Mouse (Mus musculus) cortical plate, adult 2 months (tissue): Measurements from ENCODE around the gene Pi4k2a. TPM values are rescaled to one million over a fixed set of nuclear protein-coding genes. Genes with fewer than 3 reads are reported as not detected.

Experiments used
- H3K27ac ChIP-seq: fragments of 200-500 bp; 2 replicates; pipeline ENCODE4 v1.5.1; 2012; ENCODE audit warnings: low read length, control low read depth, inconsistent platforms; ENCODE audit not compliant: insufficient read depth
- H3K4me1 ChIP-seq: fragments of 200-500 bp; 2 replicates; pipeline ENCODE4 v1.6.1; 2011; ENCODE audit warnings: low read length; ENCODE audit not compliant: control insufficient read depth, insufficient read depth
- H3K4me3 ChIP-seq: fragments of 200-500 bp; 2 replicates; pipeline ENCODE4 v1.5.1; 2011; ENCODE audit warnings: mild to moderate bottlenecking, low read length, control low read depth; ENCODE audit not compliant: insufficient read depth
- CTCF ChIP-seq: fragments of 200-500 bp; IDR thresholded peaks from 2 replicates; pipeline ENCODE4 v1.5.1; 2011; ENCODE audit warnings: mild to moderate bottlenecking, control low read depth, low read length; ENCODE audit not compliant: insufficient read depth; ENCODE audit errors: extremely low read depth
- POLR2A ChIP-seq: fragments of 200-500 bp; IDR thresholded peaks from 2 replicates; pipeline ENCODE4 v1.6.1; 2011; ENCODE audit warnings: mild to moderate bottlenecking, low read length, control low read depth; ENCODE audit not compliant: insufficient read depth; ENCODE audit errors: extremely low read depth
- polyA plus RNA-seq: library from polyadenylated mRNA; depleted of rRNA; stranded (reverse); fragments of >200 nt; gene quantifications from 2 replicates; pipeline ENCODE4 v1.2.3, GENCODE M21; 2012

The Pi4k2a gene
- polyA plus RNA-seq, 1 experiment, result 57.0 TPM

DNA sequence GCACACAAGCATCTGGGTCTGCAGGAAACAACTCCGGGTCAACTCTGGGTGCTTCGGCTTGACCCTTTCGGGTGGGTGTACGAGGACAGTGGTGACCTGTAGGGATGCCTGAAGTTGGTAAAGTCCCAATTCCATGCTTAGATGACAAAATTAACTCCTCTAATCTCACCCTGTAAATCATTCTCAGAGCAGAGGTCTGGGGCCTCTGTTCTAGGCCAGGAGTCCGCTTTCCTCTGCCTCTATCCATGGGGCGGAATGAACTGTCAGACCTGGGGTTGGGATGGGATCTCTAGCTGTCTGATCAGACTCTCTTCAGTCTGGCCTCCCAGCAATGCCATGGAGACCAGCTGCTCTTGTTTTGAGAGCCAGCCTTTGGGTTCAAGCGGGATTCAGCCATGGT lies 28.8 kb upstream of the Pi4k2a start:
- Histone ChIP-seq H3K27ac (no peak overlapping the region), H3K4me3 (no peak overlapping the region), H3K4me1 (no peaks in the 10 kb centered on the region)
- TF ChIP-seq POLR2A (no peak), CTCF (no peak)

DNA sequence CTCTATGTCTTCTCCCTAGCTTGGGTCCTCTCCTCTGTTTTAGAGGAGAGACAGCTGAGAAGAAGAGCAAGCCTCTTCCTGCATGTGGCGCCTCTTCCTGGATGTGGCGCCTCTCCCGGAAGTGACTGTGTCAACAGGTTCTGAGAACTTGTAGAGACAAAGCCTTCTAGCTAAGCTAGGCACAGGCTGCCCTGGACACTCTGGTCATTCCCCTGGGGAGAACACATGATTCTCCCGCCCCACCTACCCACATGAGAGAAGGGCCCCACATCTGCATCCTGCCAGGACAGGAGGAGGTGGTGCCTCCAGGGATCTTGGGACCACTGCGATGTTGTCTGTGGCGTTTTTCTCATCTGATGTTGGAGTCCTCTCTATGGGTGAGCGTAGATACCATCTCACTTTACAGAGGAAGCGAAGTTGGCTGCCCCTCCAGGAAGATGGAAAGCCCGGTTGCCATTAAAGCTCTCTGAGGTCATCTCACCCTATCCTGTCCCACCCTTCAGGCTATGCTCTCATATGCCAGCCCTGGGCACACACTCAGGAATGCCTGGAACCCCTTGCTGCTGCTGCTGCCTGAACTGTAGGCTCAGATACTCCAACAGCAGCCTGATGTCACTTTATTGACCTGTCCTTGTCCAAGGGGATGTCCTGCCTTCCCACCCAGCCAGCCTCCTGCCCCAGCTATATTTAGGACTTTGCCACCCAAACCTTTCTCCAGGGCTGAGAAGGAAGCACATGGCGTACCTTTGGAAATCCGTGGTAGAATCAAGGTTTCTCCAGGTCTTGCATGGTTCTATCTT lies 21.6 kb upstream of the Pi4k2a start:
- Histone ChIP-seq H3K4me3 (no peak overlapping the region), H3K4me1 (no peaks in the 10 kb centered on the region), H3K27ac (no peak overlapping the region)
- TF ChIP-seq POLR2A (no peak), CTCF (no peak)

DNA sequence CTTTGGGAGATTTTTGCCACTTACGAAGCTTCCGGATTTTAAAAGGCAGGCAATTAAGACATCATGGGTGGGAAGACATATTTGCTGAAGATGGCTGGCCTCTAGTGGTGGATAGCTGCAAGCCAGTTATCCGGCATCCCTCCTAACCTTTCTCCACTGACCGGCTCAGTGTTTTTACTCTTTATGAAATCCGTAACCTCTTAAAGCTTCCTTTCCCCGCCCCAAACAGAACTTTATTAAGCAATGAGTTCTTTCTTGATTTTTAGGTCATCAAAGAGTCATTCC lies 21.1 kb upstream of the Pi4k2a start:
- Histone ChIP-seq H3K27ac (no peak overlapping the region), H3K4me1 (no peaks in the 10 kb centered on the region)
- TF ChIP-seq POLR2A, result no peak
- peak; percentile 74 for TF ChIP-seq CTCF

DNA sequence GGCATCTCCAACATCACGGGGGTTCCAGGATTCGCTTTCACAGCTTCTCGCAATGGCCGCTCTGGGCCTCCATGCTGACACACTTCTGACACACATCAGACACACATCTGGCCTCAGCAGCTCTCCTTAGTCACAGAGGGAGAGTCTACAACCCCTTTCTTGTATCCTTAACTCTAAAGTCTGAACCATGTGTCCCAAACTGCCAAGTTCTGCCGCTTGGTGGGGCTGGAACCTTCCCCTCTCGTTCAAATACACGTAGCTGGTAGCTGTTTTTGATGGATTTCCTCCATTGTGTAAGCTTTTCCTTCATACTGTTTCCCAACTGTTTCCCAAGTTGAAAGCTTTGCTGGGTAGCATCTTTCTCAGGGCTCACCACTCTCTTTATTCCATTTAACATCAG lies 19.0 kb upstream of the Pi4k2a start:
- peak; percentile 30; the same call in 1 of the 2 replicates for TF ChIP-seq CTCF
- TF ChIP-seq POLR2A, result no peak

More for the DNA sequence above, 21.1 kb upstream of the Pi4k2a start:
- H3K4me3 ChIP-seq, result no peak overlapping the region

DNA sequence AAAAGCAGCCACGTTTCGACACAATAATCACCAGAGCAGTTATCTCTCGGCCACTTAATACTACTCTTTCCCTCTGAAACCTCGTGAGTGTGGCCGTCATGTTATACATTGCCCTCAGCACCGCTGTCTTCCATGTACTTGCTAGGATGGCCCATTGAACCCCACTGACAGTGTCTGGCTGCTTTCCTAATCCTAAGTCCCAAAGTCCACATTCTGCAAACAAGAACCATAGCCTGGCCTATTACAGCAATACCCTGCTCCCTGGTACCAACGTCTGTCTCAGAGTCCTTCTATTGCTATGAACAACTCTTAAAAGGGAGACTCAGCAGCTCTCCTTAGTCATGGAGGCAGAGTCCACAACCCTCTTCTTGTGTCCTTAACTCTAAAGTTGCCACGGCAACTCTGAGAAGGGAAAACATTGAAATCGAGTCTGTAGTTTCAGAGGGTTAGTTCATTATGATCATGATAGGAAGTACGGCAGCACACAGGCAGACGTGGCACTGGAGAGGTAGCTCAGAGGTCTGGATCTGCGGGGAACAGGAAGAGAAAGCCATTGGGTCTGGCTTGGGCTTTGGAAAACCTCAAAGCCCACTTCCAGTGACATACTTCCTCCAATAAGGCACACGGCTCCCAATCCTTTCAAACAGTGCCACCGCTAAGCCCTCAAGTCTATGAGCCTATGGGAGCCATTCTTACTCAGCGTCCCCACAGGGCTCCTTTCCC lies 18.2 kb upstream of the Pi4k2a start:
- H3K27ac ChIP-seq, result no peak overlapping the region
- no peaks in the 10 kb centered on the region for H3K4me1 ChIP-seq
- no peak for TF ChIP-seq CTCF
- no peak for TF ChIP-seq POLR2A
- no peak overlapping the region for H3K4me3 ChIP-seq

More for the DNA sequence above, 19.0 kb upstream of the Pi4k2a start:
- Histone ChIP-seq H3K4me3 (no peak overlapping the region), H3K27ac (no peak overlapping the region), H3K4me1 (no peaks in the 10 kb centered on the region)

DNA sequence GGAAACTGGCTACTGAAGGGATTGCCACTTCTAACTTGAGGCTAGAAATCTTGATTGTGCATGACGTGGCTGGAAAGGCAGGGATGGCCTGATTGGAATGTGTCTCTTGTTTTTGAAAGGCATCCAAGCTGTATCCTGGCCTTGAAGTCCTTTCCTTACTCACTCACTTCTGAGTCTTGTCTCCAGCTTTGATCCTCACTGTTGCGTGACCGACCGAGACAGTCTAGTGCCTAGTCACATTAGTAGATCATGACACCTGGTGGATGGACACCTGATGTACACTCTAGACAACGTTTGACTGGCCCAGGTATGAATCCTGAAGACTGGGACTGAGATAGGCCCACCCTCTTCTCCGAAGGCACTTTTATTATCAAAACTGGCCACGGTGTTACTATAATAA lies 17.5 kb upstream of the Pi4k2a start:
- no peak overlapping the region for H3K27ac ChIP-seq
- TF ChIP-seq POLR2A, result no peak
- no peak for TF ChIP-seq CTCF
- H3K4me1 ChIP-seq, result no peaks in the 10 kb centered on the region
- no peak overlapping the region for H3K4me3 ChIP-seq

- Histone ChIP-seq H3K4me1 (no peaks in the 10 kb centered on the region), H3K27ac (no peak overlapping the region), H3K4me3 (no peak overlapping the region)
- TF ChIP-seq CTCF, result no peak
- no peak for TF ChIP-seq POLR2A
These were observed 15.2 kb upstream of the Pi4k2a start for GRCm38 (mm10) chr19:42075051-42075450.

GRCm38 (mm10) chr19:42075992-42076391 lies 14.3 kb upstream of the Pi4k2a start:
- TF ChIP-seq POLR2A (no peak), CTCF (no peak)
- H3K4me3 ChIP-seq, result no peak overlapping the region
- H3K4me1 ChIP-seq, result no peaks in the 10 kb centered on the region
- no peak overlapping the region for H3K27ac ChIP-seq

GRCm38 (mm10) chr19:42078566-42078965 lies 11.7 kb upstream of the Pi4k2a start:
- TF ChIP-seq POLR2A (no peak), CTCF (no peak)
- H3K4me3 ChIP-seq, result no peak overlapping the region
- no peaks in the 10 kb centered on the region for H3K4me1 ChIP-seq
- no peak overlapping the region for H3K27ac ChIP-seq

GRCm38 (mm10) chr19:42079006-42079405 lies 11.3 kb upstream of the Pi4k2a start:
- Histone ChIP-seq H3K4me3 (no peak overlapping the region), H3K27ac (no peak overlapping the region)
- TF ChIP-seq POLR2A, result no peak
- TF ChIP-seq CTCF, result no peak

More at GRCm38 (mm10) chr19:42079006-42079405, 11.3 kb upstream of the Pi4k2a start:
- no peaks in the 10 kb centered on the region for H3K4me1 ChIP-seq
